Mouse (Mus musculus) MEL (cell line): Measurements from ENCODE around the gene Arl15. TPM values are rescaled to one million over a fixed set of nuclear protein-coding genes. Genes with fewer than 3 reads are reported as not detected.

Source experiments
- DNase-seq: peaks from one replicate; pipeline ENCODE4 v3.0.0; 2011; ENCODE audit warnings: low read depth, low spot score
- H3K27ac ChIP-seq: 2 replicates; pipeline ENCODE4 v1.5.1; 2012; ENCODE audit warnings: low read depth, mild to moderate bottlenecking, control low read depth, low read length, moderate library complexity; ENCODE audit not compliant: control insufficient read depth
- H3K27me3 ChIP-seq, 2 experiments: fragments of 150-350 bp in 1 of 2; sonication (generic) in 1 of 2; 2 replicates each; pipeline ENCODE4 v1.6.1; 2012; ENCODE audit warnings: low read length in 2 of 2, mild to moderate bottlenecking in 2 of 2, improper control_type of control experiment in 1 of 2, moderate library complexity in 1 of 2; ENCODE audit not compliant: insufficient read depth in 2 of 2, control insufficient read depth in 1 of 2
- H3K36me3 ChIP-seq, 2 experiments: 2 replicates each; pipeline ENCODE4 v1.6.1; 2012 to 2014; ENCODE audit warnings: low read length in 2 of 2, improper control_type of control experiment in 1 of 2, inconsistent platforms in 1 of 2, mild to moderate bottlenecking in 1 of 2; ENCODE audit not compliant: insufficient read depth in 2 of 2, control insufficient read depth in 1 of 2
- H3K4me1 ChIP-seq, 2 experiments: fragments of 150-350 bp in 1 of 2; sonication (generic) in 1 of 2; 2 replicates each; pipeline ENCODE4 v1.6.1; 2012; ENCODE audit warnings: low read length in 2 of 2, improper control_type of control experiment in 1 of 2, mild to moderate bottlenecking in 1 of 2; ENCODE audit not compliant: insufficient read depth in 2 of 2, control insufficient read depth in 1 of 2
- H3K4me3 ChIP-seq, 2 experiments: fragments of 150-350 bp in 1 of 2; sonication (generic) in 1 of 2; 2 replicates each; pipeline ENCODE4 v1.5.1; 2012; ENCODE audit warnings: low read depth in 2 of 2, low read length in 2 of 2, mild to moderate bottlenecking in 2 of 2, moderate library complexity in 2 of 2, control low read depth in 1 of 2, improper control_type of control experiment in 1 of 2; ENCODE audit not compliant: control insufficient read depth in 1 of 2, insufficient read depth in 1 of 2
- H3K79me2 ChIP-seq: 2 replicates; pipeline ENCODE4 v1.6.1; 2012; ENCODE audit warnings: mild to moderate bottlenecking, low read length, moderate library complexity; ENCODE audit not compliant: control insufficient read depth, poor library complexity, insufficient read depth
- H3K9ac ChIP-seq: 2 replicates; pipeline ENCODE4 v1.6.1; 2012; ENCODE audit warnings: low read depth, mild to moderate bottlenecking, control low read depth, low read length, moderate library complexity; ENCODE audit not compliant: control insufficient read depth, poor library complexity, severe bottlenecking
- H3K9me3 ChIP-seq: fragments of 150-350 bp; sonication (generic); replicated peaks from 2 replicates; pipeline ENCODE4 v1.6.1; 2012; ENCODE audit warnings: mild to moderate bottlenecking, low read length, improper control_type of control experiment, moderate library complexity; ENCODE audit not compliant: insufficient read depth
- EP300 ChIP-seq, 2 experiments: IDR thresholded peaks; 2 replicates each; pipeline ENCODE4 v1.6.1; 2011; ENCODE audit warnings: improper control_type of control experiment in 2 of 2, low read length in 2 of 2, low read depth in 1 of 2, mild to moderate bottlenecking in 1 of 2
- ETS1 ChIP-seq: IDR thresholded peaks from 2 replicates; pipeline ENCODE4 v1.6.1; 2012; ENCODE audit warnings: low read depth, mild to moderate bottlenecking, inconsistent platforms, low read length, improper control_type of control experiment, moderate library complexity
- GABPA ChIP-seq: IDR thresholded peaks from 2 replicates; pipeline ENCODE4 v1.6.1; 2012; ENCODE audit warnings: low read depth, mild to moderate bottlenecking, inconsistent platforms, low read length, improper control_type of control experiment, moderate library complexity
- GATA1 ChIP-seq: IDR thresholded peaks from 2 replicates; pipeline ENCODE4 v1.6.1; 2011; ENCODE audit warnings: low read depth, low read length, improper control_type of control experiment
- JUND ChIP-seq: IDR thresholded peaks from 2 replicates; pipeline ENCODE4 v1.6.1; 2011; ENCODE audit warnings: low read depth, mild to moderate bottlenecking, improper control_type of control experiment, low read length
- KAT2A ChIP-seq: conservative IDR thresholded peaks from 2 replicates; pipeline ENCODE4 v1.6.1; 2012; ENCODE audit warnings: low read depth, low read length, improper control_type of control experiment, inconsistent platforms
- MAX ChIP-seq: IDR thresholded peaks from 2 replicates; pipeline ENCODE4 v1.6.1; 2011; ENCODE audit warnings: low read length, improper control_type of control experiment
- MAZ ChIP-seq: IDR thresholded peaks from 2 replicates; pipeline ENCODE4 v1.6.1; 2012; ENCODE audit warnings: low read depth, mild to moderate bottlenecking, inconsistent platforms, low read length, improper control_type of control experiment
- MXI1 ChIP-seq: IDR thresholded peaks from 2 replicates; pipeline ENCODE4 v1.6.1; 2011; ENCODE audit warnings: mild to moderate bottlenecking, low read depth, low read length, improper control_type of control experiment
- MYB ChIP-seq: IDR thresholded peaks from 2 replicates; pipeline ENCODE4 v1.6.1; 2011; ENCODE audit warnings: mild to moderate bottlenecking, low read depth, low read length, improper control_type of control experiment
- NELFE ChIP-seq: IDR thresholded peaks from 2 replicates; pipeline ENCODE4 v1.6.1; 2011; ENCODE audit warnings: low read depth, low read length, improper control_type of control experiment
- NRF1 ChIP-seq: IDR thresholded peaks from 2 replicates; pipeline ENCODE4 v1.6.1; 2014; ENCODE audit warnings: low read depth, mild to moderate bottlenecking, inconsistent platforms, low read length, improper control_type of control experiment, moderate library complexity; ENCODE audit not compliant: poor library complexity, insufficient read depth, severe bottlenecking
- POLR2AphosphoS5 ChIP-seq: IDR thresholded peaks from 2 replicates; pipeline ENCODE4 v1.6.1; 2012; ENCODE audit warnings: low read depth, borderline replicate concordance, mild to moderate bottlenecking, inconsistent platforms, low read length, moderate library complexity, mixed read lengths
- RAD21 ChIP-seq: IDR thresholded peaks from 2 replicates; pipeline ENCODE4 v1.6.1; 2011; ENCODE audit warnings: mild to moderate bottlenecking, low read depth, low read length, improper control_type of control experiment
- RCOR1 ChIP-seq: IDR thresholded peaks from 2 replicates; pipeline ENCODE4 v1.6.1; 2012; ENCODE audit warnings: low read depth, mild to moderate bottlenecking, inconsistent platforms, low read length, improper control_type of control experiment
- SIN3A ChIP-seq: IDR thresholded peaks from 2 replicates; pipeline ENCODE4 v1.6.1; 2012; ENCODE audit warnings: low read length, improper control_type of control experiment, inconsistent platforms
- TAL1 ChIP-seq: IDR thresholded peaks from 2 replicates; pipeline ENCODE4 v1.6.1; 2012; ENCODE audit warnings: mild to moderate bottlenecking, inconsistent platforms, low read length, moderate library complexity, mixed read lengths
- TBP ChIP-seq: IDR thresholded peaks from 2 replicates; pipeline ENCODE4 v1.8.0; 2011; ENCODE audit warnings: low read depth, low read length, improper control_type of control experiment
- TCF12 ChIP-seq: IDR thresholded peaks from 2 replicates; pipeline ENCODE4 v1.6.1; 2014; ENCODE audit warnings: low read depth, mild to moderate bottlenecking, inconsistent platforms, low read length, improper control_type of control experiment, moderate library complexity
- UBTF ChIP-seq: IDR thresholded peaks from 2 replicates; pipeline ENCODE4 v1.6.1; 2012; ENCODE audit warnings: low read depth, mild to moderate bottlenecking, inconsistent platforms, low read length, improper control_type of control experiment, moderate library complexity, borderline replicate concordance; ENCODE audit not compliant: insufficient read depth
- USF1 ChIP-seq: IDR thresholded peaks from 2 replicates; pipeline ENCODE4 v1.6.1; 2014; ENCODE audit warnings: low read depth, mild to moderate bottlenecking, inconsistent platforms, low read length, improper control_type of control experiment, moderate library complexity
- USF2 ChIP-seq, 2 experiments: IDR thresholded peaks; 2 replicates each; pipeline ENCODE4 v1.6.1; 2011 to 2012; ENCODE audit warnings: improper control_type of control experiment in 2 of 2, low read length in 2 of 2, borderline replicate concordance in 1 of 2, inconsistent platforms in 1 of 2, low read depth in 1 of 2, mild to moderate bottlenecking in 1 of 2; ENCODE audit not compliant: insufficient read depth in 1 of 2
- ZC3H11A ChIP-seq: IDR thresholded peaks from 2 replicates; pipeline ENCODE4 v1.6.1; 2012; ENCODE audit warnings: low read depth, mild to moderate bottlenecking, inconsistent platforms, low read length, improper control_type of control experiment
- ZKSCAN1 ChIP-seq: IDR thresholded peaks from 2 replicates; pipeline ENCODE4 v1.6.1; 2012; ENCODE audit warnings: low read depth, mild to moderate bottlenecking, inconsistent platforms, low read length, improper control_type of control experiment, moderate library complexity
- ZMIZ1 ChIP-seq: IDR thresholded peaks from 2 replicates; pipeline ENCODE4 v1.6.1; 2012; ENCODE audit warnings: low read depth, mild to moderate bottlenecking, inconsistent platforms, low read length, improper control_type of control experiment, moderate library complexity
- polyA plus RNA-seq, 2 experiments: library from polyadenylated mRNA; stranded (reverse) in 1 of 2; unstranded in 1 of 2; fragments of >175 nt in 1 of 2; fragments of >200 nt in 1 of 2; gene quantifications; 2 replicates each; pipeline versions ENCODE4 v1.2.1 to v1.2.4; 2012; ENCODE audit warnings: low replicate concordance in 2 of 2, low read depth in 1 of 2; ENCODE audit not compliant: insufficient read length in 2 of 2, insufficient read depth in 1 of 2, missing spikeins in 1 of 2
- total RNA-seq: library from RNA; depleted of rRNA; stranded (reverse); fragments of 300-350 nt; gene quantifications from 2 replicates; pipeline ENCODE4 v1.2.3, GENCODE M21; 2012

Gene Arl15
- total and polyA plus RNA-seq, 3 experiments: 3.6 to 5.8 TPM; not detected in 1

GRCm38 (mm10) chr13:114106083-114106482 lies 311.8 kb downstream of the Arl15 start:
- no peaks in the 10 kb centered on the region for H3K27me3 ChIP-seq
- no peak overlapping the region for H3K9ac ChIP-seq
- DNase-seq: no peak
- H3K27ac ChIP-seq: no peak overlapping the region
- H3K79me2 ChIP-seq: no peaks in the 10 kb centered on the region
- TF ChIP-seq TBP (no peak), GABPA (no peak), MYB (no peak), MAX (no peak), ETS1 (no peak), MAZ (no peak), ZC3H11A (no peak)
- H3K4me3 ChIP-seq: no peak overlapping the region
- peaks cover 0 to 4% of the 10 kb centered on the region in 2 experiments; a peak in 1 of 4 replicates for H3K36me3 ChIP-seq
- H3K9me3 ChIP-seq: no peaks in the 10 kb centered on the region
- no peaks in the 10 kb centered on the region; a peak in 1 of 4 replicates for H3K4me1 ChIP-seq

GRCm38 (mm10) chr13:114107499-114107898 lies 313.2 kb downstream of the Arl15 start:
- TF ChIP-seq SIN3A (no peak), KAT2A (no peak), RCOR1 (no peak), NRF1 (no peak)
- DNase-seq: no peak

GRCm38 (mm10) chr13:114109441-114109840 lies 315.1 kb downstream of the Arl15 start:
- Histone ChIP-seq H3K9me3 (no peaks in the 10 kb centered on the region), H3K4me1 (no peaks in the 10 kb centered on the region), H3K36me3 (no peaks in the 10 kb centered on the region), H3K79me2 (no peaks in the 10 kb centered on the region), H3K27ac (no peak overlapping the region), H3K4me3 (no peak overlapping the region), H3K27me3 (no peaks in the 10 kb centered on the region), H3K9ac (no peak overlapping the region)
- no peak for DNase-seq
- TF ChIP-seq EP300 (IDR thresholded peaks at IDR 0.05; ENCODE audit: low read depth in 1 of 2, low read length in 2 of 2) (no peak), MAX (no peak), ZKSCAN1 (no peak), NRF1 (no peak), RAD21 (no peak), MXI1 (no peak), GATA1 (no peak), TBP (no peak), USF2 (IDR thresholded peaks at IDR 0.05; ENCODE audit: borderline replicate concordance in 1 of 2, insufficient read depth in 1 of 2, low read depth in 1 of 2, low read length in 2 of 2) (no peak), POLR2AphosphoS5 (no peak), SIN3A (no peak), TCF12 (no peak), JUND (no peak), NELFE (no peak), ETS1 (no peak), USF1 (no peak), MYB (no peak), TAL1 (no peak), UBTF (no peak), ZMIZ1 (no peak)

More at GRCm38 (mm10) chr13:114107499-114107898, 313.2 kb downstream of the Arl15 start:
- no peak overlapping the region for H3K4me3 ChIP-seq
- H3K9ac ChIP-seq: no peak overlapping the region
- no peaks in the 10 kb centered on the region for H3K4me1 ChIP-seq
- no peaks in the 10 kb centered on the region for H3K79me2 ChIP-seq
- H3K27me3 ChIP-seq: no peaks in the 10 kb centered on the region
- no peaks in the 10 kb centered on the region for H3K9me3 ChIP-seq
- no peak overlapping the region for H3K27ac ChIP-seq
- no peaks in the 10 kb centered on the region for H3K36me3 ChIP-seq
